Mouse (Mus musculus): Measurements from ENCODE around the gene Cox6b2. TPM values are rescaled to one million over a fixed set of nuclear protein-coding genes. Genes with fewer than 3 reads are reported as not detected.
"Not testable (repeated sequence)": the region's sequence is repeated elsewhere in the genome, so short reads cannot be mapped to it uniquely, and the experiment has no call there.

Cox6b2 gene
- polyA plus RNA-seq (2015; fragmentation: Nextera tagmentation; extraction: Ambion mirVana), result 53.3 and 75.6 TPM in 2 replicates

- peaks cover 3% of the 10 kb centered on the region; the same call in 1 of the 2 replicates for H3K36me3 ChIP-seq
- no peaks in the 10 kb centered on the region for H3K9me3 ChIP-seq
- peaks cover 16% of the 10 kb centered on the region for H3K4me1 ChIP-seq
- WGBS, result 3% methylated on average over 24 of the region's 24 CpGs
- ATAC-seq (ENCODE audit: insufficient number of reproducible peaks, insufficient read depth, low FRiP score, low TSS enrichment, low read depth), result peak; percentile 89
- H3K27ac ChIP-seq, result peak within 1 kb of the TSS; percentile 87
- H3K4me2 ChIP-seq, result peak within 1 kb of the TSS; percentile 66
- peak within 1 kb of the TSS; percentile 44 for H3K9ac ChIP-seq
- no peaks in the 10 kb centered on the region for H3K27me3 ChIP-seq
- H3K4me3 ChIP-seq, result peak within 1 kb of the TSS; percentile 48
These were observed at the start of gene Cox6b2 for GRCm38 (mm10) chr7:4752821-4753570. Cox6b2 (minus strand) TSS chr7:4753094.

DNA sequence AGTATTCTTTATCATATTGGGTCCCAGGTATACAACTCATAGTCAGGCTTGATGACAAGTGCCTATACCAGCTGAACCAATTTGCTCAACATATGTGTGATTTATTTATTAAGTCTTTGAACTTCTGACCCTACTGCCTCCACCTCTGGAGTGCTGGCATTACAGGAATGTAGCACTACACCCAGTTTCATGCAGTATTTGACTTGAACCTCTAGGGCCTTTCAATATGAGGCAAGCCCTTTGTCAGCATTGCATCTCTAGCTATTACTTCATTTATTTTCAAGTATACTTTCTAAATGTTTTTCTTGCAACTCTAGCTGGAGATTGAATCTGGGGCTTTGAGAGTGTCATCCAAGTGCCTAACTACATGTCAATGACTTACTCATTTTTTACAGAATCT is 49.4 kb upstream of the Cox6b2 start:
- H3K4me2 ChIP-seq, result no peak overlapping the region
- ATAC-seq (ENCODE audit: insufficient number of reproducible peaks, insufficient read depth, low FRiP score, low TSS enrichment, low read depth), result no peak
- no peak overlapping the region for H3K9ac ChIP-seq
- peaks cover 38% of the 10 kb centered on the region for H3K36me3 ChIP-seq
- H3K27ac ChIP-seq, result no peak overlapping the region
- H3K4me1 ChIP-seq, result no peaks in the 10 kb centered on the region
- no peaks in the 10 kb centered on the region for H3K27me3 ChIP-seq
- H3K9me3 ChIP-seq, result no peaks in the 10 kb centered on the region
- no peak overlapping the region for H3K4me3 ChIP-seq

DNA sequence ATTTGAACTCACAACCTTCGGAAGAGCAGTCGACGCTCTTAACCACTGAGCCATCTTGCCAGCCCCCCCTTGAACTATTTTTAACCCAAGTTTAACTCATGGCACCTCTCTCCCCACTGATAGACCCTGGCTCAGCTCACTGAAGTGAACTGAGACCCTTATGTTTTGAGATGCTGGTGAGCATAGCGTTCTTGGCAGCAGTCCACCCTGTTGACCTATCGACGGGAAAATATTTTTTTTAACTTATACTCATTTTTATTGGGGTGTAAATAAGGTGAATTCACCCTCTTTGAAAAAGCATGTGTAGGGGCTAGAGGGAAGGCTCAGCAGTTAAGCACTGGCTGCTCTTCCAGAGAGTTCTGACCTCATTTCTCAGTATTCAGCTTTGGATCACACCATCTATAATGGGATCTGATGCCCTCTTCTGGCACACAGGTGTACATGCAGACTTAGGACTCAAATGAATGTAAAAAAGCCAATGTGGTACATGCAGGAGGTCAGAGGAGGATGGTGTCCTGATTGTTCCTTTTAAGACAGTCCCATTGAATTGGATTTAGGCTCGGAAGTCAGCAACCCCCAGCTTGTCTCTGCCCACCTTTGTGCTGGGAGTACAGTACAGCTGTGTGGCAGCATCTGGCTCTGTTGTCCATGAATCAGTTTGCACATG is 43.0 kb upstream of the Cox6b2 start:
- Histone ChIP-seq H3K4me1 (peaks cover 11% of the 10 kb centered on the region), H3K4me3 (no peak overlapping the region), H3K36me3 (peaks cover 41% of the 10 kb centered on the region), H3K9ac (no peak overlapping the region), H3K27ac (no peak overlapping the region), H3K9me3 (no peaks in the 10 kb centered on the region), H3K4me2 (no peak overlapping the region), H3K27me3 (no peaks in the 10 kb centered on the region)
- WGBS, result 74% methylated on average over 7 of the region's 7 CpGs
- ATAC-seq (ENCODE audit: insufficient number of reproducible peaks, insufficient read depth, low FRiP score, low TSS enrichment, low read depth), result no peak

DNA sequence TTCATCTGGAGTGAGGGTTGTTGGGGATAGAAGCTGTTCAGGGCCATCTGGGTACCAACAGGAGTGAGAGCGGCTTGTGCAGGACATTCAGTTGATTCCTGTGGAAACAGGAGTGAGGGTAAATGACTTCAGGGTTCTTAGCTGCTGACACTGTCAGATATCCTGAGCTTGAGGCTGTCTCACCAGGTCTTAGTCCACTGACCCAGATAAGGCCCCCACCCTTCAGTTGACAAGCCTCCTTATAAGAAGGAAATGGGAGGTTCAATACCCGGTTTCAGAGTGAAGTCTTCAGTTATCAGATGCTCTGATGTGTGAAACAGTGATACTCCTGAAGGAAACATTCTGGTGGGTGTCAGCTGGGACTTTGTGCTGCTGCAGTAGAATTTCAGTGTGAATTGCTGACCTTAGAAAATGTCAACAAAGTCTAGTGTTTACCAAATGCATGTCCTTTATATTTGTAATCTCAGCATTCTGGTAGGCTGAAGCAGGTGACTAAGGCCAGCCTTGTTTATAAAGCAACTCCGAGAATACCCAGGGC is 41.8 kb upstream of the Cox6b2 start:
- H3K4me1 ChIP-seq, result peaks cover 11% of the 10 kb centered on the region
- peak overlapping the region; percentile 86 for H3K4me2 ChIP-seq
- peaks cover 41% of the 10 kb centered on the region for H3K36me3 ChIP-seq
- H3K27ac ChIP-seq, result no peak overlapping the region
- no peaks in the 10 kb centered on the region for H3K9me3 ChIP-seq
- H3K4me3 ChIP-seq, result peak overlapping the region; percentile 87; the same call in 1 of the 2 replicates
- ATAC-seq (ENCODE audit: insufficient number of reproducible peaks, insufficient read depth, low FRiP score, low TSS enrichment, low read depth), result no peak
- H3K27me3 ChIP-seq, result peaks cover 5% of the 10 kb centered on the region
- H3K9ac ChIP-seq, result peak overlapping the region; percentile 96
- 88% methylated on average over 3 of the region's 3 CpGs for WGBS

DNA sequence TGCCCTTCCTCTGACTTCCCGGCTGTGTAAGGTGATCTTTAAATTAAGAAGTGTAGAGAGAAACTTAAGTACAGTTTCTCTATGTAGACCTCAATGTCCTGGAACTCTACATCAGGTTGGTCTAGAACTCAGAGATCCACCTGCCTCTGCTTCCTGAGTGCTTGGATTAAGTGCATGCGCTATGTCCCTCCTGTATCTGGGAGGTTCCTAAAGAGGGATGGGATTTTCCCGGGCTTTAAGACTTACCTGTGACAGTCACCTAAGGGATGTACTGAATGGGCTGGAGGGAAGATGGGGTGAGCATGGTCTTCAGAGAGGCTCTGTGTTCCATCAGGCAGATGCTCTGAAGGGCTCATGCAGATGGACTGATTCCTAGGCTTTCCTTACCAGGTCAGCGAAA is 40.8 kb upstream of the Cox6b2 start:
- WGBS, result 33% methylated on average over 4 of the region's 4 CpGs

GRCm38 (mm10) chr7:4793248-4793647 is 40.4 kb upstream of the Cox6b2 start:
- Histone ChIP-seq H3K27ac (peak overlapping the region; percentile 96), H3K36me3 (peaks cover 41% of the 10 kb centered on the region)
- WGBS, result under 1% methylated on average over 31 of the region's 31 CpGs

More for the DNA sequence above, 40.8 kb upstream of the Cox6b2 start:
- Histone ChIP-seq H3K9ac (peak overlapping the region; percentile 96), H3K4me2 (peak overlapping the region; percentile 86), H3K36me3 (peaks cover 41% of the 10 kb centered on the region), H3K27ac (no peak overlapping the region), H3K9me3 (no peaks in the 10 kb centered on the region), H3K4me3 (peak overlapping the region; percentile 87), H3K4me1 (peaks cover 18% of the 10 kb centered on the region), H3K27me3 (peaks cover 15% of the 10 kb centered on the region)
- ATAC-seq (ENCODE audit: insufficient number of reproducible peaks, insufficient read depth, low FRiP score, low TSS enrichment, low read depth), result no peak

GRCm38 (mm10) chr7:4792278-4793212 is 39.7 kb upstream of the Cox6b2 start, which contains the start of gene Rpl28:
Rpl28 (plus strand) TSS chr7:4792874.
- Histone ChIP-seq H3K36me3 (peaks cover 37% of the 10 kb centered on the region), H3K9me3 (no peaks in the 10 kb centered on the region), H3K4me2 (peak within 1 kb of the TSS; percentile 86), H3K27me3 (peaks cover 22% of the 10 kb centered on the region), H3K4me1 (peaks cover 23% of the 10 kb centered on the region), H3K9ac (peak within 1 kb of the TSS; percentile 96), H3K27ac (peak within 1 kb of the TSS; percentile 96), H3K4me3 (peak within 1 kb of the TSS; percentile 87)
- peak; percentile 83 for ATAC-seq (ENCODE audit: insufficient number of reproducible peaks, insufficient read depth, low FRiP score, low TSS enrichment, low read depth)
- WGBS, result 1% methylated on average over 54 of the region's 54 CpGs

More at GRCm38 (mm10) chr7:4793248-4793647, 40.4 kb upstream of the Cox6b2 start:
- peak overlapping the region; percentile 87 for H3K4me3 ChIP-seq
- peaks cover 22% of the 10 kb centered on the region for H3K4me1 ChIP-seq
- not testable (repeated sequence) for ATAC-seq (ENCODE audit: insufficient number of reproducible peaks, insufficient read depth, low FRiP score, low TSS enrichment, low read depth); H3K9me3 ChIP-seq
- H3K4me2 ChIP-seq, result peak overlapping the region; percentile 86
- H3K27me3 ChIP-seq, result peaks cover 19% of the 10 kb centered on the region
- H3K9ac ChIP-seq, result peak overlapping the region; percentile 96

- WGBS, result 6% methylated on average over 40 of the region's 40 CpGs
- ATAC-seq (ENCODE audit: insufficient number of reproducible peaks, insufficient read depth, low FRiP score, low TSS enrichment, low read depth), result 0 out of 2 replicates have a peak, but pooled peaks have one; percentile 8
- Histone ChIP-seq H3K36me3 (peaks cover 9% of the 10 kb centered on the region), H3K9ac (peak within 1 kb of the TSS; percentile 84), H3K27ac (peak within 1 kb of the TSS; percentile 33), H3K4me2 (peak within 1 kb of the TSS; percentile 95), H3K4me1 (peaks cover 20% of the 10 kb centered on the region), H3K27me3 (peaks cover 24% of the 10 kb centered on the region), H3K4me3 (peak within 1 kb of the TSS; percentile 59), H3K9me3 (no peaks in the 10 kb centered on the region)
These were observed 36.6 kb upstream of the Cox6b2 start, which contains the start of gene Tmem238 for GRCm38 (mm10) chr7:4789436-4789935. Tmem238 (minus strand) TSS chr7:4789656.

DNA sequence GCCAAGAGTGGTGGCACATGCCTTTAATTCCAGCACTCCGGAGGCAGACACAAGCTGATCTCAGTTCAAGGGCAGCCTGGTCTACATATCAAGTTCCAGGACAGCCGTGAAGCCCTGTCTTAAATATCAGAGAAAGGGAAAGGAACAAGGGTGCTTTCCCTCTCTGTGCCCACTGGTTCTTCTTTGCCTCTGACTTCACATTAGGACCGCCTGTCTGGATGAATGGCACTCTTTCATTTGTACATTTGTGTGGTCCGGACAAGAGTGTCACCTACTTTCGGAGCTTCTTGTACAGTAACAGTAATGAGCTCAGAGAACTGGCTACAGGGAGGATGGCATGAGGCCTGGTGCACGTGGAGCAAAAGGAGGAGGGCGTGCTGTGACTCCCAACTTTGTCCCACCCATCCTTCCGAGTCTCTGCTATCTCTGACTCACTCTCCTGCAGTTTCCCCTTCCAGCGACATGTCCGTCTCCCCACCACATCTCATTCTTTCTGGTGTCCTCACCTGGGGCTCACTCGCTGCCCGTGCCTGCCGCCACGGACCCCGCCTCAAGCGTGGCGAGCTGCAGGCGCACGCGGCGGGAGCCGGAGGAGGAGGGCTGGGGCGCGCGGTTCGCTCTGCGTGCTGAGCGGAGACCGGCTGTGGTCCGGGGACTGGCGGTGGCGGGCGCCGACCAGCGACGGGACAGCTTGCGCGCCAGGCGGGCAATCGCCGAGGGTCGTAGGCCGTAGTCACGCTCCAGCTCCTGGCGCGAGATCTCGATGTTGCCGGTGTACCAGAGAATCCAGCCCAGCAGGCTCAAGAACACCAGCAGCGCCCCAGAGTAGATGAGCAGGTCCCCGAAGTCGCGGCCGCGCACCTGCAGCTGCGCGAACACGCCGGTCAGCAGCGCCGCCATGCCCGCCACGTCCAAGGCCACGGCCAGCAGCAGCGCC is 35.9 kb upstream of the Cox6b2 start:
- Histone ChIP-seq H3K4me3 (peak overlapping the region; percentile 59), H3K27me3 (peaks cover 24% of the 10 kb centered on the region), H3K9me3 (no peaks in the 10 kb centered on the region), H3K36me3 (peaks cover 2% of the 10 kb centered on the region), H3K4me1 (peaks cover 14% of the 10 kb centered on the region), H3K27ac (peak overlapping the region; percentile 33), H3K9ac (peak overlapping the region; percentile 84), H3K4me2 (peak overlapping the region; percentile 95)
- 0 out of 2 replicates have a peak, but pooled peaks have one; percentile 39 for ATAC-seq (ENCODE audit: insufficient number of reproducible peaks, insufficient read depth, low FRiP score, low TSS enrichment, low read depth)
- 1% methylated on average over 64 of the region's 64 CpGs for WGBS

Data from embryonic facial prominence, embryonic 13.5 days (tissue).